Mouse (Mus musculus): ENCODE data around the gene Npr3. TPM values are rescaled to one million over a fixed set of nuclear protein-coding genes. Genes with fewer than 3 reads are reported as not detected.

The Npr3 gene
- total RNA-seq, 4 experiments from 2014 or later, result 26.1 to 39.5 (median 29.2) TPM

Other genes with a start within 250 kb of the Npr3 start
- gene Sub1, start 89.7 kb upstream of the Npr3 start, total RNA-seq (2022), result 10 to 100 TPM; 68.9 to 91.2 (median 83.6) TPM
- 10 to 100 TPM; 74.9 to 84.2 (median 79.7) TPM for gene Zfr, start 210.5 kb upstream of the Npr3 start, total RNA-seq (2022)